Mouse (Mus musculus) lung, embryonic 14.5 days (tissue): ENCODE data around the gene D430042O09Rik. TPM values are rescaled to one million over a fixed set of nuclear protein-coding genes. Genes with fewer than 3 reads are reported as not detected.

ENCODE experiments used
- ATAC-seq: fragments of 200-750 bp; cut with Nextera tagmentation; 2 replicates; pipeline ENCODE4 v1.8.0; 2017; ENCODE audit warnings: mild to moderate bottlenecking, moderate TSS enrichment, moderate library complexity; ENCODE audit not compliant: insufficient read depth
- DNase-seq: peaks from one replicate; pipeline ENCODE4 v3.0.0-alpha.2; 2015
- H3K27ac ChIP-seq: fragments of 300-500 bp; sonication (generic); 2 replicates; pipeline ENCODE4 v1.5.1; 2014; ENCODE audit warnings: low read depth, mild to moderate bottlenecking, moderate library complexity
- H3K27me3 ChIP-seq: fragments of 300-500 bp; sonication (generic); 2 replicates; pipeline ENCODE4 v1.6.1; 2014; ENCODE audit warnings: low read length, control low read depth; ENCODE audit not compliant: insufficient read depth
- H3K36me3 ChIP-seq: fragments of 300-500 bp; sonication (generic); 2 replicates; pipeline ENCODE4 v1.6.1; 2014; ENCODE audit warnings: control low read depth; ENCODE audit not compliant: insufficient read depth
- H3K4me1 ChIP-seq: fragments of 300-500 bp; sonication (generic); 2 replicates; pipeline ENCODE4 v1.6.1; 2014; ENCODE audit warnings: antibody characterized with exemption, control low read depth; ENCODE audit not compliant: insufficient read depth
- H3K4me2 ChIP-seq: fragments of 300-500 bp; sonication (generic); 2 replicates; pipeline ENCODE4 v1.6.1; 2014; ENCODE audit warnings: mild to moderate bottlenecking
- H3K4me3 ChIP-seq: fragments of 300-500 bp; sonication (generic); 2 replicates; pipeline ENCODE4 v1.5.1; 2014; ENCODE audit warnings: low read depth, low read length
- H3K9ac ChIP-seq: fragments of 300-500 bp; sonication (generic); 2 replicates; pipeline ENCODE4 v1.6.1; 2014
- H3K9me3 ChIP-seq: fragments of 300-500 bp; sonication (generic); 2 replicates; pipeline ENCODE4 v1.6.1; 2016; ENCODE audit warnings: low read depth, low read length, control low read depth
- CTCF ChIP-seq: IDR thresholded peaks from 2 replicates; pipeline ENCODE4 v1.5.1; 2016; ENCODE audit warnings: antibody characterized with exemption, low read depth
- whole genome bisulfite sequencing: fragments of 180-500 bp; shearing (Covaris S2); extraction: QIAGEN DNeasy Blood & Tissue Kit; methylation state at CpG from one replicate; pipeline ENCODE4 v1.1.7; 2014; 5-methylcytosine and 5-hydroxymethylcytosine counted together
- polyA plus RNA-seq: library from polyadenylated mRNA; unstranded; fragments of >200 nt; fragmentation: Nextera tagmentation; extraction: Ambion mirVana; gene quantifications from 2 replicates; pipeline ENCODE4 v1.2.1, GENCODE M21; 2014

Gene D430042O09Rik
- polyA plus RNA-seq, 1 experiment from 2014 or later = 10.9 TPM

- no peaks in the 10 kb centered on the region for H3K9me3 ChIP-seq
- H3K36me3 ChIP-seq = peaks cover 11% of the 10 kb centered on the region; the same call in 1 of the 2 replicates
- ATAC-seq = no peak
- no peak overlapping the region for H3K4me3 ChIP-seq
- no peak overlapping the region for H3K9ac ChIP-seq
- H3K27me3 ChIP-seq = no peaks in the 10 kb centered on the region
- H3K27ac ChIP-seq = peak overlapping the region; percentile 28; the same call in 1 of the 2 replicates
- no peaks in the 10 kb centered on the region for H3K4me1 ChIP-seq
- WGBS = 70% methylated on average over 7 of the region's 7 CpGs
- no peak for TF ChIP-seq CTCF
- no peak overlapping the region for H3K4me2 ChIP-seq
- no peak for DNase-seq
Measured at GRCm38 (mm10) chr7:125762883-125763830, 55.5 kb downstream of the D430042O09Rik start.

GRCm38 (mm10) chr7:125764373-125764772 is 56.7 kb downstream of the D430042O09Rik start:
- no peaks in the 10 kb centered on the region for H3K4me1 ChIP-seq
- H3K4me2 ChIP-seq = no peak overlapping the region
- peak; percentile 76 for DNase-seq
- TF ChIP-seq CTCF = no peak
- 50% methylated on average over 3 of the region's 3 CpGs for WGBS
- peak overlapping the region; percentile 66; the same call in 1 of the 2 replicates for H3K27ac ChIP-seq
- peak; percentile 91 for ATAC-seq
- H3K4me3 ChIP-seq = no peak overlapping the region
- peaks cover 11% of the 10 kb centered on the region; the same call in 1 of the 2 replicates for H3K36me3 ChIP-seq
- H3K9me3 ChIP-seq = no peaks in the 10 kb centered on the region
- no peak overlapping the region for H3K9ac ChIP-seq
- no peaks in the 10 kb centered on the region for H3K27me3 ChIP-seq

- 54% methylated on average over 9 of the region's 9 CpGs for WGBS
- Histone ChIP-seq H3K27me3 (no peaks in the 10 kb centered on the region), H3K36me3 (peaks cover 11% of the 10 kb centered on the region; the same call in 1 of the 2 replicates), H3K9me3 (no peaks in the 10 kb centered on the region), H3K4me2 (no peak overlapping the region), H3K9ac (no peak overlapping the region), H3K4me3 (no peak overlapping the region), H3K27ac (no peak overlapping the region), H3K4me1 (no peaks in the 10 kb centered on the region)
- ATAC-seq = 0 out of 2 replicates have a peak, but pooled peaks have one; percentile 25
- peak; percentile 79 for TF ChIP-seq CTCF
- DNase-seq = peak; percentile 78
Measured at GRCm38 (mm10) chr7:125766976-125767831, 59.5 kb downstream of the D430042O09Rik start.

GRCm38 (mm10) chr7:125772961-125773571 is 65.4 kb downstream of the D430042O09Rik start:
- no peak overlapping the region for H3K4me2 ChIP-seq
- H3K9ac ChIP-seq = no peak overlapping the region
- ATAC-seq = no peak

GRCm38 (mm10) chr7:125783206-125783605 is 75.5 kb downstream of the D430042O09Rik start:
- ATAC-seq (no peak), DNase-seq (peak; percentile 37)
- peak; percentile 51 for TF ChIP-seq CTCF
- Histone ChIP-seq H3K27ac (no peak overlapping the region), H3K4me2 (no peak overlapping the region), H3K9ac (no peak overlapping the region), H3K4me1 (no peaks in the 10 kb centered on the region), H3K27me3 (no peaks in the 10 kb centered on the region), H3K9me3 (0 out of 2 replicates have a peak, but pooled peaks cover 2% of the 10 kb centered on the region), H3K4me3 (no peak overlapping the region), H3K36me3 (no peaks in the 10 kb centered on the region; the same call in 1 of the 2 replicates)
- 82% methylated on average over 1 of the region's 1 CpGs for WGBS

More at GRCm38 (mm10) chr7:125772961-125773571, 65.4 kb downstream of the D430042O09Rik start:
- Histone ChIP-seq H3K27ac (peak overlapping the region; percentile 36; the same call in 1 of the 2 replicates), H3K4me1 (no peaks in the 10 kb centered on the region), H3K9me3 (no peaks in the 10 kb centered on the region), H3K27me3 (no peaks in the 10 kb centered on the region), H3K36me3 (peaks cover 6% of the 10 kb centered on the region; the same call in 1 of the 2 replicates), H3K4me3 (no peak overlapping the region)
- TF ChIP-seq CTCF = no peak
- peak; percentile 54 for DNase-seq
- 71% methylated on average over 13 of the region's 13 CpGs for WGBS

- Histone ChIP-seq H3K4me1 (no peaks in the 10 kb centered on the region), H3K4me3 (no peak overlapping the region), H3K9me3 (0 out of 2 replicates have a peak, but pooled peaks cover 2% of the 10 kb centered on the region), H3K36me3 (no peaks in the 10 kb centered on the region; the same call in 1 of the 2 replicates), H3K4me2 (no peak overlapping the region), H3K9ac (no peak overlapping the region), H3K27me3 (no peaks in the 10 kb centered on the region), H3K27ac (no peak overlapping the region)
- TF ChIP-seq CTCF = no peak
- DNase-seq (no peak), ATAC-seq (no peak)
- WGBS = 74% methylated on average over 5 of the region's 5 CpGs
Measured at GRCm38 (mm10) chr7:125786105-125786504, 78.4 kb downstream of the D430042O09Rik start.
